Mouse (Mus musculus): ENCODE measurements around the gene Rarres1. TPM values are rescaled to one million over a fixed set of nuclear protein-coding genes. Genes with fewer than 3 reads are reported as not detected.

Gene Rarres1
- total and polyA plus RNA-seq, 3 experiments = not detected

GRCm38 (mm10) chr3:67522709-67523108 is 7.4 kb upstream of the Rarres1 start:
- no peaks in the 10 kb centered on the region for H3K4me1 ChIP-seq (ENCODE audit: control insufficient read depth in 1 of 2, insufficient read depth in 2 of 2, low read length in 2 of 2)
- H3K4me3 ChIP-seq (ENCODE audit: control insufficient read depth in 1 of 2, insufficient read depth in 1 of 2, low read depth in 2 of 2, low read length in 2 of 2) = no peak overlapping the region
- no peaks in the 10 kb centered on the region for H3K36me3 ChIP-seq (ENCODE audit: control insufficient read depth in 1 of 2, insufficient read depth in 2 of 2, low read length in 2 of 2)
- H3K9me3 ChIP-seq (replicated peaks; ENCODE audit: insufficient read depth, low read length) = no peaks in the 10 kb centered on the region
- no peak overlapping the region for H3K9ac ChIP-seq (ENCODE audit: control insufficient read depth, low read depth, low read length, poor library complexity, severe bottlenecking)
- H3K27me3 ChIP-seq (ENCODE audit: control insufficient read depth in 1 of 2, insufficient read depth in 2 of 2, low read length in 2 of 2) = peaks cover 0 to 3% of the 10 kb centered on the region in 2 experiments; a peak in 2 of 4 replicates
- no peak overlapping the region for H3K27ac ChIP-seq (ENCODE audit: control insufficient read depth, low read depth, low read length)
- no peak for TF ChIP-seq MEF2A (IDR thresholded peaks at IDR 0.05; ENCODE audit: extremely low read depth, insufficient replicate concordance, low read depth, low read length, poor library complexity, severe bottlenecking)
- TF ChIP-seq ETS1 (IDR thresholded peaks at IDR 0.05; ENCODE audit: low read depth, low read length) = no peak
- no peak for TF ChIP-seq POLR2A (IDR thresholded peaks at IDR 0.05; ENCODE audit: control insufficient read depth in 1 of 2, insufficient read depth in 1 of 2, low read depth in 1 of 2, low read length in 2 of 2, poor library complexity in 1 of 2)
- no peak for TF ChIP-seq MYB (IDR thresholded peaks at IDR 0.05; ENCODE audit: low read depth, low read length)
- no peak for TF ChIP-seq EP300 (IDR thresholded peaks at IDR 0.05; ENCODE audit: low read depth in 1 of 2, low read length in 2 of 2)
- TF ChIP-seq MAFK (IDR thresholded peaks at IDR 0.05; ENCODE audit: borderline replicate concordance, low read depth, low read length) = no peak
- no peak for TF ChIP-seq GATA1 (IDR thresholded peaks at IDR 0.05; ENCODE audit: low read depth, low read length)
- TF ChIP-seq UBTF (IDR thresholded peaks at IDR 0.05; ENCODE audit: borderline replicate concordance, insufficient read depth, low read depth, low read length) = no peak
- no peak for TF ChIP-seq TBP (IDR thresholded peaks at IDR 0.05; ENCODE audit: low read depth, low read length)
- no peak for TF ChIP-seq KAT2A (conservative IDR thresholded peaks at IDR 0.05; ENCODE audit: low read depth, low read length)
- no peak for TF ChIP-seq BHLHE40 (IDR thresholded peaks at IDR 0.05; ENCODE audit: borderline replicate concordance, low read depth, low read length)
- no peak for TF ChIP-seq RCOR1 (IDR thresholded peaks at IDR 0.05; ENCODE audit: low read depth, low read length)
- no peak for TF ChIP-seq RAD21 (IDR thresholded peaks at IDR 0.05; ENCODE audit: low read depth, low read length)
- TF ChIP-seq JUND (IDR thresholded peaks at IDR 0.05; ENCODE audit: low read depth, low read length) = no peak
- no peak for TF ChIP-seq ELF1 (IDR thresholded peaks at IDR 0.05; ENCODE audit: low read depth, low read length)
- TF ChIP-seq POLR2AphosphoS2 (IDR thresholded peaks at IDR 0.05; ENCODE audit: low read length) = no peak
- no peaks in the 10 kb centered on the region for H3K79me2 ChIP-seq (ENCODE audit: control insufficient read depth, insufficient read depth, low read length, poor library complexity)
- no peak for DNase-seq (ENCODE audit: low read depth, low spot score)

- Histone ChIP-seq H3K27ac (ENCODE audit: control insufficient read depth, low read depth, low read length) (no peak overlapping the region), H3K36me3 (ENCODE audit: control insufficient read depth in 1 of 2, insufficient read depth in 2 of 2, low read length in 2 of 2) (no peaks in the 10 kb centered on the region)
- TF ChIP-seq ZKSCAN1 (IDR thresholded peaks at IDR 0.05; ENCODE audit: low read depth, low read length) (no peak), MXI1 (IDR thresholded peaks at IDR 0.05; ENCODE audit: low read depth, low read length) (no peak), MYB (IDR thresholded peaks at IDR 0.05; ENCODE audit: low read depth, low read length) (no peak), RAD21 (IDR thresholded peaks at IDR 0.05; ENCODE audit: low read depth, low read length) (no peak), SMC3 (IDR thresholded peaks at IDR 0.05; ENCODE audit: low read depth, low read length) (no peak), CTCF (IDR thresholded peaks at IDR 0.05 in 2 of 3, conservative IDR thresholded peaks at IDR 0.05 in 1 of 3; ENCODE audit: control insufficient read depth in 1 of 3, insufficient read depth in 1 of 3, low read depth in 2 of 3, low read length in 3 of 3, poor library complexity in 1 of 3, severe bottlenecking in 1 of 3) (no peak), SIN3A (IDR thresholded peaks at IDR 0.05; ENCODE audit: low read length) (no peak), CHD2 (IDR thresholded peaks at IDR 0.05; ENCODE audit: low read length) (no peak), NELFE (IDR thresholded peaks at IDR 0.05; ENCODE audit: low read depth, low read length) (no peak), ZNF384 (IDR thresholded peaks at IDR 0.05; ENCODE audit: low read depth, low read length) (no peak), TAL1 (IDR thresholded peaks at IDR 0.05; ENCODE audit: low read length) (no peak), GABPA (IDR thresholded peaks at IDR 0.05; ENCODE audit: low read depth, low read length) (no peak), EP300 (IDR thresholded peaks at IDR 0.05; ENCODE audit: low read depth in 1 of 2, low read length in 2 of 2) (no peak), POLR2AphosphoS5 (IDR thresholded peaks at IDR 0.05; ENCODE audit: borderline replicate concordance, low read depth, low read length) (no peak)
Measured at GRCm38 (mm10) chr3:67520568-67521143, 5.3 kb upstream of the Rarres1 start.

More at GRCm38 (mm10) chr3:67520568-67521143, 5.3 kb upstream of the Rarres1 start:
- H3K4me1 ChIP-seq (ENCODE audit: control insufficient read depth in 1 of 2, insufficient read depth in 2 of 2, low read length in 2 of 2) = no peaks in the 10 kb centered on the region
- H3K9me3 ChIP-seq (replicated peaks; ENCODE audit: insufficient read depth, low read length) = no peaks in the 10 kb centered on the region
- DNase-seq (ENCODE audit: low read depth, low spot score) = no peak
- no peaks in the 10 kb centered on the region for H3K79me2 ChIP-seq (ENCODE audit: control insufficient read depth, insufficient read depth, low read length, poor library complexity)
- no peak overlapping the region for H3K9ac ChIP-seq (ENCODE audit: control insufficient read depth, low read depth, low read length, poor library complexity, severe bottlenecking)
- peaks cover 0 to 3% of the 10 kb centered on the region in 2 experiments; a peak in 2 of 4 replicates for H3K27me3 ChIP-seq (ENCODE audit: control insufficient read depth in 1 of 2, insufficient read depth in 2 of 2, low read length in 2 of 2)
- no peak overlapping the region for H3K4me3 ChIP-seq (ENCODE audit: control insufficient read depth in 1 of 2, insufficient read depth in 1 of 2, low read depth in 2 of 2, low read length in 2 of 2)
